Mouse (Mus musculus) left cerebral cortex, postnatal 4 days (tissue): ENCODE measurements at regions not wholly inside any gene's neighbourhood (a gene's known extent, or its start where the extent isn't known, plus 50 kb on each side); places are given as distances from the start of the nearest gene placed in this dataset.

Experiments used
- DNase-seq: peaks from one replicate; pipeline ENCODE4 v3.0.0-alpha.2; 2022
- intact Hi-C: fragments of 180-260 bp; cut with DNase I; formaldehyde crosslinking; loops from one replicate; pipeline ENCODE4 v1.15.1; 2025

- no peak for DNase-seq
- intact Hi-C loops = no loop called here
Observed at GRCm38 (mm10) chr12:109948434-109948984, 330.4 kb upstream of the Dio3 start.

- no peak for DNase-seq
- intact Hi-C loops = no loop called here
Observed at GRCm38 (mm10) chr12:109949231-109949965, 329.5 kb upstream of the Dio3 start.

GRCm38 (mm10) chr12:109950632-109951031 lies 328.2 kb upstream of the Dio3 start:
- no peak for DNase-seq
- intact Hi-C loops = no loop called here

GRCm38 (mm10) chr12:109951473-109951872 lies 327.4 kb upstream of the Dio3 start:
- no peak for DNase-seq
- intact Hi-C loops = no loop called here

GRCm38 (mm10) chr12:109951884-109952456 lies 326.9 kb upstream of the Dio3 start:
- intact Hi-C loops = no loop called here

GRCm38 (mm10) chr12:109952933-109953332 lies 325.9 kb upstream of the Dio3 start:
- intact Hi-C loops = no loop called here

More at GRCm38 (mm10) chr12:109951884-109952456, 326.9 kb upstream of the Dio3 start:
- no peak for DNase-seq

GRCm38 (mm10) chr12:109957305-109957704 lies 321.6 kb upstream of the Dio3 start:
- intact Hi-C loops = no loop called here
- no peak for DNase-seq

More at GRCm38 (mm10) chr12:109952933-109953332, 325.9 kb upstream of the Dio3 start:
- no peak for DNase-seq

GRCm38 (mm10) chr12:109958357-109959085 lies 320.3 kb upstream of the Dio3 start:
- peak; percentile 74 for DNase-seq
- intact Hi-C loops = no loop called here

- intact Hi-C loops = no loop called here
- no peak for DNase-seq
Observed at GRCm38 (mm10) chr12:109966776-109967175, 312.1 kb upstream of the Dio3 start.

GRCm38 (mm10) chr12:109968303-109968702 lies 310.6 kb upstream of the Dio3 start:
- no peak for DNase-seq
- intact Hi-C loops = no loop called here

GRCm38 (mm10) chr12:109971508-109971907 lies 307.4 kb upstream of the Dio3 start:
- intact Hi-C loops = no loop called here

GRCm38 (mm10) chr12:109972366-109973015 lies 306.4 kb upstream of the Dio3 start:
- DNase-seq = no peak
- intact Hi-C loops = no loop called here

More at GRCm38 (mm10) chr12:109971508-109971907, 307.4 kb upstream of the Dio3 start:
- no peak for DNase-seq

GRCm38 (mm10) chr12:109973598-109973997 lies 305.3 kb upstream of the Dio3 start:
- DNase-seq = no peak
- intact Hi-C loops = no loop called here

- DNase-seq = peak; percentile 85
- intact Hi-C loops = no loop called here
Observed at GRCm38 (mm10) chr12:109975176-109975972, 303.5 kb upstream of the Dio3 start.

- no peak for DNase-seq
- intact Hi-C loops = no loop called here
Observed at GRCm38 (mm10) chr12:109984651-109985050, 294.2 kb upstream of the Dio3 start.

GRCm38 (mm10) chr12:109993410-109993809 lies 285.5 kb upstream of the Dio3 start:
- no peak for DNase-seq
- intact Hi-C loops = no loop called here

GRCm38 (mm10) chr12:110002717-110003116 lies 276.2 kb upstream of the Dio3 start:
- intact Hi-C loops = no loop called here
- no peak for DNase-seq

GRCm38 (mm10) chr12:110009136-110009535 lies 269.7 kb upstream of the Dio3 start:
- intact Hi-C loops = no loop called here
- DNase-seq = no peak

GRCm38 (mm10) chr12:110020541-110021470 lies 258.1 kb upstream of the Dio3 start:
- intact Hi-C loops = no loop called here

More at GRCm38 (mm10) chr12:110020541-110021470, 258.1 kb upstream of the Dio3 start:
- DNase-seq = no peak
